Mouse (Mus musculus): ENCODE data around the gene Schip1.

GRCm38 (mm10) chr3:68576948-68577347 is 512.3 kb downstream of the Schip1 start:
- TF ChIP-seq CTCF (IDR thresholded peaks at IDR 0.05; ENCODE audit: low read depth) (no peak), EP300 (optimal IDR thresholded peaks at IDR 0.05) (no peak)

Measured in stomach, postnatal 0 days (tissue).